17 mouse cellular contexts compared by ENCODE assay signal in genomic region chr14:121989331-121989730, GRCm38 (mm10). TPM values are rescaled to one million over a fixed set of nuclear protein-coding genes. Genes with fewer than 3 reads are reported as not detected.
"Had no signal": no experiment of that assay in that cellular context is flagged by ENCODE, and none has a peak within 500 bp of the region (broad histone marks: within the 10 kb centered on the region; RNA-seq: fewer than 3 reads in every experiment).

No protein-coding gene starts in this region.

- H3K9ac ChIP-seq: hindbrain, embryonic 15.5 days; limb, embryonic 12.5 days; liver, embryonic 13.5 days; neural tube, embryonic 15.5 days had no signal

- H3K9me3 ChIP-seq: hindbrain, embryonic 15.5 days; limb, embryonic 12.5 days; liver, embryonic 13.5 days; midbrain, embryonic 10.5 days; neural tube, embryonic 15.5 days had no signal

- ATAC-seq: intestine, embryonic 16.5 days; lung, postnatal 0 days had no signal

- H3K27me3 ChIP-seq: hindbrain, embryonic 15.5 days; limb, embryonic 12.5 days; liver, embryonic 13.5 days; neural tube, embryonic 15.5 days had no signal

- H3K4me1 ChIP-seq: hindbrain, embryonic 15.5 days; limb, embryonic 12.5 days; midbrain, embryonic 10.5 days; neural tube, embryonic 15.5 days had no signal

- H3K4me2 ChIP-seq: hindbrain, embryonic 15.5 days; limb, embryonic 12.5 days; liver, embryonic 13.5 days; neural tube, embryonic 15.5 days had no signal

- H3K4me3 ChIP-seq: hindbrain, embryonic 15.5 days; limb, embryonic 12.5 days; liver, embryonic 13.5 days; midbrain, embryonic 10.5 days; myocyte; neural tube, embryonic 15.5 days had no signal

- H3K27ac ChIP-seq: hindbrain, embryonic 15.5 days; limb, embryonic 12.5 days; liver, embryonic 13.5 days; midbrain, embryonic 10.5 days; neural tube, embryonic 15.5 days had no signal

- DNase-seq: layer of hippocampus, adult 9-11 months; layer of hippocampus, postnatal 36 days; liver, embryonic 13.5 days; lung, adult 2 months; lung, postnatal 36 days; midbrain, embryonic 14.5 days; thymus, adult 18-20 months; thymus, postnatal 36 days had no signal

RNA-seq across cellular contexts. Expression of gene Timm8a2, which starts 45.1 kb away (rescaled TPM):
- total RNA-seq: left cerebral cortex, postnatal 36 days had no signal
- polyA plus RNA-seq: hindbrain, embryonic 15.5 days; intestine, embryonic 16.5 days; limb, embryonic 12.5 days; liver, embryonic 13.5 days; lung, adult 2 months; lung, postnatal 0 days; midbrain, embryonic 10.5 days; midbrain, embryonic 14.5 days; myocyte; neural tube, embryonic 11.5 days; neural tube, embryonic 15.5 days had no signal
